Mouse (Mus musculus) kidney, adult 2 months (tissue): ENCODE results near the gene Gpr156.

Experiments
- CTCF ChIP-seq: fragments of 200-500 bp; conservative IDR thresholded peaks from 2 replicates; pipeline ENCODE4 v1.5.1; 2011; ENCODE audit warnings: low read depth, mild to moderate bottlenecking, control low read depth, low read length, moderate library complexity, mixed read lengths; ENCODE audit not compliant: insufficient read depth, insufficient read length
- POLR2A ChIP-seq: fragments of 200-500 bp; IDR thresholded peaks from one replicate; pipeline ENCODE4 v1.6.1; 2011; ENCODE audit warnings: low read depth, low read length, control low read depth

GRCm38 (mm10) chr16:37951171-37951570 lies 34.9 kb downstream of the Gpr156 start:
- TF ChIP-seq CTCF (no peak), POLR2A (no peak)
